Mouse (Mus musculus) CH12.LX (cell line): ENCODE results near the gene Aass.

ENCODE experiments used
- CTCF ChIP-seq, 2 experiments: IDR thresholded peaks in 1 of 2; conservative IDR thresholded peaks in 1 of 2; 2 replicates each; pipeline ENCODE4 v1.5.1; 2011 to 2012; ENCODE audit warnings: low read depth in 2 of 2, low read length in 2 of 2, improper control_type of control experiment in 1 of 2, inconsistent platforms in 1 of 2, mild to moderate bottlenecking in 1 of 2, moderate library complexity in 1 of 2
- E2F4 ChIP-seq: IDR thresholded peaks from 2 replicates; pipeline ENCODE4 v1.6.1; 2011; ENCODE audit warnings: low read depth, low read length, improper control_type of control experiment; ENCODE audit not compliant: insufficient replicate concordance
- ELF1 ChIP-seq: IDR thresholded peaks from 2 replicates; pipeline ENCODE4 v1.6.1; 2014; ENCODE audit warnings: low read depth, mild to moderate bottlenecking, inconsistent platforms, low read length, improper control_type of control experiment
- MAFK ChIP-seq: IDR thresholded peaks from 2 replicates; pipeline ENCODE4 v1.6.1; 2011; ENCODE audit warnings: low read length, improper control_type of control experiment; ENCODE audit not compliant: insufficient replicate concordance
- MAX ChIP-seq: IDR thresholded peaks from 2 replicates; pipeline ENCODE4 v1.6.1; 2011; ENCODE audit warnings: low read length, improper control_type of control experiment
- MAZ ChIP-seq: IDR thresholded peaks from 2 replicates; pipeline ENCODE4 v1.6.1; 2012; ENCODE audit warnings: low read depth, mild to moderate bottlenecking, inconsistent platforms, low read length, improper control_type of control experiment, moderate library complexity
- NRF1 ChIP-seq: IDR thresholded peaks from 2 replicates; pipeline ENCODE4 v1.6.1; 2014; ENCODE audit warnings: low read depth, mild to moderate bottlenecking, inconsistent platforms, low read length, improper control_type of control experiment, moderate library complexity
- POLR2A ChIP-seq: IDR thresholded peaks from 2 replicates; pipeline ENCODE4 v1.6.1; 2011; ENCODE audit warnings: low read depth, mild to moderate bottlenecking, improper control_type of control experiment, low read length
- POLR2AphosphoS2 ChIP-seq: IDR thresholded peaks from 2 replicates; pipeline ENCODE4 v1.6.1; 2011; ENCODE audit warnings: low read depth, low read length, improper control_type of control experiment

DNA sequence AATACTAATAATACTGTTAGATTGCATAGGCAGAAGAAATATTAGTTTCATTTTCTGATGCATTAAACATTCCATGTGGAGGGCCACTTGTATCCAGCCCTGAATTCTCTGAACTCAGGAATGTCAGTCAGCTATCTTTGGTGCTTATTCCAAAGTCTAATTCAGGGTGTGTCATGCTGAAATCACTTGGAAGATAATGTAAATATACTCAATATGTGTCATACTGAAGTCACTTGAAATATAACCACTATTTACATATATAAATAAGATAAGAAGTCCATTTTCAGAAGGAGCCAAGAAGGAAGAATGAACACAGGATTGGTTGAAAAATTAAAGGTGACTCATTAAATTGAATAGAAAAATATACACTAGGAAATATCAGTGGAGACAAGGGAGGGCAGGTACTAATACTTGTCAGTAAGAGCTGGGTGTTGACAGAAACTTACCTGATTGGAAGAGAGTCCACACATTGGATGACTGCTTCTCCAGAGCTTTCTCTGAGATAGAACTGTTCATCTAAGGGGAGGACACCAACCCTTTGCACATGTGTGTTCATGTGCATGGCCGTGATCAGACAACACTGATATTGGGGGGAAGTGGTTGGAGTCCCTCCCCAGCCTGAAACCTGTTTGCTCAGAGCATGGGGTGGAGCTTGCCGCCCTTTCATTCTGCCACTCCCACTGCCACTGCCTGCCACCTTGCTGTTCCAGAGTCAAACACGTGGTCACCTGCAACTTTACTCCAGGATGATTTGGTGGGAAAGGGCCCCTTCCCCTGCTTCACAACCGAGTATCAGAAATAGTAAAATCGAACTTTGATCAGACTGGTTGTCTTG lies 48.0 kb downstream of the Aass start:
- TF ChIP-seq CTCF (conservative IDR thresholded peaks at IDR 0.05 in 1 of 2, IDR thresholded peaks at IDR 0.05 in 1 of 2; ENCODE audit: low read depth in 2 of 2, low read length in 2 of 2): no peak
- TF ChIP-seq POLR2A: no peak
- no peak for TF ChIP-seq NRF1
- no peak for TF ChIP-seq POLR2AphosphoS2
- no peak for TF ChIP-seq ELF1
- no peak for TF ChIP-seq E2F4
- TF ChIP-seq MAZ: no peak
- TF ChIP-seq MAX: no peak
- TF ChIP-seq MAFK: no peak
